Comparison of ENCODE assay signal across 29 mouse cellular contexts in genomic region chr11:44531617-44532016, GRCm38 (mm10). TPM values are rescaled to one million over a fixed set of nuclear protein-coding genes. Genes with fewer than 3 reads are reported as not detected.
A peak's percentile ranks its signal among the peaks of the same experiment; 100 is the strongest.
DNase-seq lines count a peak whose midpoint lies in the region; ATAC-seq and TF ChIP-seq lines count a peak whose summit lies in the region.
"Had no signal": no experiment of that assay in that cellular context is flagged by ENCODE, and none has a peak within 500 bp of the region (broad histone marks: within the 10 kb centered on the region; RNA-seq: fewer than 3 reads in every experiment).

No protein-coding gene starts in this region.

- H3K4me1 ChIP-seq in heart, embryonic 10.5 days = no peaks in the 10 kb centered on the region
- peaks cover 6% of the 10 kb centered on the region; the same call in 1 of the 2 replicates for H3K4me1 ChIP-seq in lung, embryonic 16.5 days (replicated peaks; ENCODE audit: control insufficient read depth, insufficient read depth, low read length)
- H3K4me1 ChIP-seq: forebrain, embryonic 10.5 days; forebrain, embryonic 13.5 days had no signal

- DNase-seq in heart, adult 11 months = peak; percentile 71
- DNase-seq in heart, embryonic 10.5 days (ENCODE audit: low spot score) = no peak
- DNase-seq in lung, adult 18-20 months = peak; percentile 64 to 75
- DNase-seq in lung, postnatal 14 days = no peak
- peak; percentile 25 for DNase-seq in lung, postnatal 10 days
- DNase-seq in left cerebral cortex, adult 2 months (ENCODE audit: extremely low spot score in 1 of 2, low spot score in 2 of 2) = no peak
- no peak for DNase-seq in embryo, embryonic 11 days
- DNase-seq: adrenal gland, postnatal 10 days; adrenal gland, postnatal 36 days; B cell, adult 2 months; cerebellum, adult 18-20 months; cerebellum, adult 9-10 months; cerebellum, postnatal 14 days; gastrocnemius, postnatal 10 days; gastrocnemius, postnatal 36 days; heart, adult 18-20 months; heart, postnatal 14 days; heart, postnatal 4 days had no signal

- ATAC-seq in lung, embryonic 16.5 days (ENCODE audit: low read depth) = peak; percentile 66
- ATAC-seq: forebrain, embryonic 13.5 days; forebrain, embryonic 16.5 days; hindbrain, postnatal 0 days; Patski had no signal

- WGBS in heart, embryonic 10.5 days = 90% methylated on average over 4 of the region's 4 CpGs
- 54% methylated on average over 4 of the region's 4 CpGs for WGBS in lung, embryonic 16.5 days

- H3K36me3 ChIP-seq in heart, embryonic 10.5 days = peaks cover 72% of the 10 kb centered on the region
- H3K36me3 ChIP-seq in lung, embryonic 16.5 days (ENCODE audit: control insufficient read depth, insufficient read depth, low read length) = peaks cover 26% of the 10 kb centered on the region

- TF ChIP-seq CTCF in left cerebral cortex, adult 2 months (IDR thresholded peaks at IDR 0.05) = no peak

- intact Hi-C loops in left cerebral cortex, adult 2 months (cut with DNase I) = no loop called here

- H3K27me3 ChIP-seq in heart, embryonic 10.5 days (ENCODE audit: insufficient read depth, poor library complexity, severe bottlenecking) = no peaks in the 10 kb centered on the region
- no peaks in the 10 kb centered on the region for H3K27me3 ChIP-seq in lung, embryonic 16.5 days (ENCODE audit: control insufficient read depth, insufficient read depth, low read depth, low read length)
- H3K27me3 ChIP-seq: CH12.LX; embryonic facial prominence, embryonic 13.5 days; forebrain, embryonic 13.5 days; heart, embryonic 13.5 days; Patski had no signal

- H3K9ac ChIP-seq in lung, embryonic 16.5 days (ENCODE audit: low read length) = no peak overlapping the region
- H3K9ac ChIP-seq: embryonic facial prominence, embryonic 13.5 days; forebrain, embryonic 13.5 days; heart, embryonic 13.5 days; hindbrain, embryonic 14.5 days had no signal

- no peak overlapping the region for H3K27ac ChIP-seq in heart, embryonic 10.5 days
- no peak overlapping the region for H3K27ac ChIP-seq in lung, embryonic 16.5 days (ENCODE audit: low read length)
- H3K27ac ChIP-seq in left cerebral cortex, adult 2 months = no peak overlapping the region
- H3K27ac ChIP-seq: embryonic facial prominence, embryonic 13.5 days; forebrain, embryonic 10.5 days; forebrain, embryonic 13.5 days; heart, embryonic 13.5 days; hindbrain, embryonic 14.5 days; hindbrain, postnatal 0 days had no signal

- H3K4me2 ChIP-seq in lung, embryonic 16.5 days (ENCODE audit: low read depth, low read length) = no peak overlapping the region
- H3K4me2 ChIP-seq: embryonic facial prominence, embryonic 13.5 days; forebrain, embryonic 13.5 days; hindbrain, embryonic 14.5 days had no signal

- no peak overlapping the region for H3K4me3 ChIP-seq in heart, embryonic 10.5 days
- H3K4me3 ChIP-seq in lung, embryonic 16.5 days (ENCODE audit: low read length) = no peak overlapping the region
- H3K4me3 ChIP-seq in left cerebral cortex, adult 2 months = no peak overlapping the region
- H3K4me3 ChIP-seq: embryonic facial prominence, embryonic 13.5 days; forebrain, embryonic 10.5 days; forebrain, embryonic 13.5 days; heart, embryonic 13.5 days had no signal

- H3K9me3 ChIP-seq in heart, embryonic 10.5 days = no peaks in the 10 kb centered on the region
- no peaks in the 10 kb centered on the region for H3K9me3 ChIP-seq in lung, embryonic 16.5 days (ENCODE audit: control insufficient read depth, low read length)
- H3K9me3 ChIP-seq: embryonic facial prominence, embryonic 13.5 days; forebrain, embryonic 10.5 days; forebrain, embryonic 13.5 days; G1E; heart, embryonic 13.5 days had no signal

RNA-seq across cellular contexts. Expression of gene Rnf145, which starts 12.9 kb away (rescaled TPM):
- polyA plus RNA-seq in heart, embryonic 10.5 days (2016; fragmentation: Nextera tagmentation; extraction: Ambion mirVana) = 59.8 and 82.1 TPM in 2 replicates
- polyA plus RNA-seq in lung, embryonic 16.5 days (2015; fragmentation: Nextera tagmentation; extraction: Ambion mirVana) = 63.1 and 65.3 TPM in 2 replicates
- 10 to 100 TPM; 82.0 to 97.8 TPM for total RNA-seq in left cerebral cortex, adult 2 months (2021)

Comparison
In these comparisons a context has a peak if more than half of its experiments do, and no peak if none do; other contexts are left out.
1. DNase-seq: peak in heart, adult 11 months (single experiment), lung, adult 18-20 months (2 of 2) and lung, postnatal 10 days (single experiment); none in heart, embryonic 10.5 days (single experiment), lung, postnatal 14 days (single experiment), left cerebral cortex, adult 2 months (0 of 2) and embryo, embryonic 11 days (single experiment).